Mouse (Mus musculus): ENCODE results near the gene Dusp8. TPM values are rescaled to one million over a fixed set of nuclear protein-coding genes. Genes with fewer than 3 reads are reported as not detected.

The Dusp8 gene
- polyA plus RNA-seq, 1 experiment from 2014 or later, result 20.9 TPM

DNA sequence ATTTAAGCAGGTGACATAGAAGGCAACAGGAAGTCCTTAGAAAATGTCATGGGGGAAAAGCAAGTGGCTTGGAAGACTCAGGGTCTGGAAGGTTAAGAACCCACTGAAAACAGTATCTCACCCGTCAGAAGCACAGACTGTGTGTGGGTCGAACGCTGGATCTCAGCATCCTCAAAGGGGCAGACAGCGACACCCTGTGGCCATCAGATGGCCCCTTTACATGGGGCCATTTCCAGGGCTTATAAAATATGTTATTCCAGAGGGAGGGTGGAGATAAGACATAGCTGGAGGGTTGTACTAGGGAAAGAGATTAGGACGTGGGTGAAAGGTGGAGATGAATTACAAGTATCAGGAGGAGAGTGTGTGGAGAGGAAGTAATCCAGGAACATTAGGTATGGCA, 24.0 kb upstream of the Dusp8 start:
- Histone ChIP-seq H3K9me3 (ENCODE audit: control insufficient read depth, low read length) (no peaks in the 10 kb centered on the region), H3K4me3 (ENCODE audit: low read depth, low read length) (no peak overlapping the region), H3K4me1 (replicated peaks; ENCODE audit: control insufficient read depth, insufficient read depth, low read length) (no peaks in the 10 kb centered on the region), H3K9ac (ENCODE audit: low read depth, low read length) (no peak overlapping the region), H3K27me3 (ENCODE audit: control insufficient read depth, insufficient read depth, low read length) (no peaks in the 10 kb centered on the region), H3K36me3 (ENCODE audit: control insufficient read depth, insufficient read depth, low read length) (no peaks in the 10 kb centered on the region), H3K4me2 (replicated peaks; ENCODE audit: low read depth, low read length) (no peak overlapping the region), H3K27ac (ENCODE audit: low read depth, low read length) (no peak overlapping the region)
- 24% methylated on average over 5 of the region's 5 CpGs for WGBS
- ATAC-seq (ENCODE audit: low FRiP score) (no peak), DNase-seq (ENCODE audit: low spot score) (peak; percentile 28)

- H3K9ac ChIP-seq (ENCODE audit: low read depth, low read length), result no peak overlapping the region
- no peak overlapping the region for H3K4me3 ChIP-seq (ENCODE audit: low read depth, low read length)
- no peaks in the 10 kb centered on the region for H3K36me3 ChIP-seq (ENCODE audit: control insufficient read depth, insufficient read depth, low read length)
- no peaks in the 10 kb centered on the region for H3K27me3 ChIP-seq (ENCODE audit: control insufficient read depth, insufficient read depth, low read length)
- no peaks in the 10 kb centered on the region for H3K9me3 ChIP-seq (ENCODE audit: control insufficient read depth, low read length)
- no peak overlapping the region for H3K4me2 ChIP-seq (replicated peaks; ENCODE audit: low read depth, low read length)
- no peak for ATAC-seq (ENCODE audit: low FRiP score)
- H3K27ac ChIP-seq (ENCODE audit: low read depth, low read length), result no peak overlapping the region
- H3K4me1 ChIP-seq (replicated peaks; ENCODE audit: control insufficient read depth, insufficient read depth, low read length), result no peaks in the 10 kb centered on the region
- 58% methylated on average over 5 of the region's 5 CpGs for WGBS
- no peak for DNase-seq (ENCODE audit: low spot score)
These were observed 9.1 kb upstream of the Dusp8 start for GRCm38 (mm10) chr7:142104747-142105146.

GRCm38 (mm10) chr7:142097776-142098175, 2.1 kb upstream of the Dusp8 start:
- Histone ChIP-seq H3K36me3 (ENCODE audit: control insufficient read depth, insufficient read depth, low read length) (no peaks in the 10 kb centered on the region), H3K9ac (ENCODE audit: low read depth, low read length) (no peak overlapping the region), H3K27ac (ENCODE audit: low read depth, low read length) (no peak overlapping the region), H3K4me2 (replicated peaks; ENCODE audit: low read depth, low read length) (no peak overlapping the region), H3K9me3 (ENCODE audit: control insufficient read depth, low read length) (no peaks in the 10 kb centered on the region), H3K4me1 (replicated peaks; ENCODE audit: control insufficient read depth, insufficient read depth, low read length) (peaks cover 7% of the 10 kb centered on the region; the same call in 1 of the 2 replicates), H3K27me3 (ENCODE audit: control insufficient read depth, insufficient read depth, low read length) (peaks cover 18% of the 10 kb centered on the region; the same call in 1 of the 2 replicates), H3K4me3 (ENCODE audit: low read depth, low read length) (no peak overlapping the region)
- DNase-seq (ENCODE audit: low spot score) (peak; percentile 87), ATAC-seq (ENCODE audit: low FRiP score) (peak; percentile 52)
- 9% methylated on average over 9 of the region's 9 CpGs for WGBS

- Histone ChIP-seq H3K4me2 (replicated peaks; ENCODE audit: low read depth, low read length) (no peak overlapping the region), H3K9ac (ENCODE audit: low read depth, low read length) (no peak overlapping the region), H3K4me3 (ENCODE audit: low read depth, low read length) (no peak overlapping the region), H3K27ac (ENCODE audit: low read depth, low read length) (no peak overlapping the region), H3K9me3 (ENCODE audit: control insufficient read depth, low read length) (no peaks in the 10 kb centered on the region), H3K36me3 (ENCODE audit: control insufficient read depth, insufficient read depth, low read length) (no peaks in the 10 kb centered on the region), H3K4me1 (replicated peaks; ENCODE audit: control insufficient read depth, insufficient read depth, low read length) (peaks cover 16% of the 10 kb centered on the region), H3K27me3 (ENCODE audit: control insufficient read depth, insufficient read depth, low read length) (peaks cover 18% of the 10 kb centered on the region; the same call in 1 of the 2 replicates)
- WGBS, result 83% methylated on average over 4 of the region's 4 CpGs
- no peak for DNase-seq (ENCODE audit: low spot score)
- no peak for ATAC-seq (ENCODE audit: low FRiP score)
These were observed 1.1 kb upstream of the Dusp8 start for GRCm38 (mm10) chr7:142096701-142097100.

DNA sequence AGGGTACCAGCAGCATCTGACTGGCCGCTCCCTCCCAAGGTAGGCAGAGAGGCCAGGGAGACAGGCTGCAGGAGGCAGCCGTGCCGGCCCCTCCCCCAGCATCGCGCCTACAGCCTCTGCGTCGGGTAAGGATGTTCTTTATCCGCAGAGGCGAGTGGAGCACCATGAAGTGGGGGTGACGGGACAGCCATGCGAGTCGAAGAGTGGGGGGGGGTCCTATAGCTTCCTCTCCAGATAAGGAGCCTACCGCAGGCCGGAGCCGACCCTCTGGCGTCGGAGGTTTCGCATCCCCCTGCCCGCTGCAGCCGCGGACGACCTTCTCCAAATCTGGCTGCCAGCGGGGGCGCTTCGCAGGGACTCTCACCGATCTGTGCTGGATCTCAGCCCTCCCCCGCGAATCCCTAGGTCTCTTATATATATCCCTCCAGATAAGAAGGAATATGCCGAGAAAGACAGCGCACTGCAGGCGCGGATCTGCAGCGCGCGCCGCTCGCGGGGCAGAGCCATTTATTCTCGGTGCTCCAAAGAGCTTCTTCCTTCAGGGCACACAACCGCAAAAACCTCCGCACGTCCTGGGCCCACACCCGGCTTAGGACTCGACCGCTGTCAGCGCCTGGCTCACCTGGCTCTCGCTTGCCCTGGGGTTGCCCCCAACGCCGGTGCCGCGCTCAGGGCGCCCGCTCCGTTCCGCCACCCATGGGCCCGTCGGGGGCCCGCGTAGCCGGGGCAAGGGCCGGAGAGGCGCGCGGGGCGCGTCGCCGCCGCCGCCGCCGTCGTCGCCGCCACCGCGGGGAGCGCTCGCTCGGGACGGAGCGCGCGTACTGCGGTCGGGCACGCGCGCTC, 1.1 kb downstream of the Dusp8 start:
- DNase-seq (ENCODE audit: low spot score) (peak; percentile 62), ATAC-seq (ENCODE audit: low FRiP score) (peak; percentile 43)
- Histone ChIP-seq H3K27me3 (ENCODE audit: control insufficient read depth, insufficient read depth, low read length) (peaks cover 18% of the 10 kb centered on the region; the same call in 1 of the 2 replicates), H3K9me3 (ENCODE audit: control insufficient read depth, low read length) (no peaks in the 10 kb centered on the region), H3K27ac (ENCODE audit: low read depth, low read length) (peak overlapping the region; percentile 86), H3K4me3 (ENCODE audit: low read depth, low read length) (peak overlapping the region; percentile 74), H3K36me3 (ENCODE audit: control insufficient read depth, insufficient read depth, low read length) (no peaks in the 10 kb centered on the region), H3K4me1 (replicated peaks; ENCODE audit: control insufficient read depth, insufficient read depth, low read length) (peaks cover 24% of the 10 kb centered on the region), H3K4me2 (replicated peaks; ENCODE audit: low read depth, low read length) (peak overlapping the region; percentile 93), H3K9ac (ENCODE audit: low read depth, low read length) (peak overlapping the region; percentile 89)
- WGBS, result 0% methylated on average over 72 of the region's 89 CpGs

- peak overlapping the region; percentile 89 for H3K9ac ChIP-seq (ENCODE audit: low read depth, low read length)
- H3K4me1 ChIP-seq (replicated peaks; ENCODE audit: control insufficient read depth, insufficient read depth, low read length), result peaks cover 29% of the 10 kb centered on the region
- ATAC-seq (ENCODE audit: low FRiP score) (no peak), DNase-seq (ENCODE audit: low spot score) (no peak)
- H3K27me3 ChIP-seq (ENCODE audit: control insufficient read depth, insufficient read depth, low read length), result peaks cover 18% of the 10 kb centered on the region; the same call in 1 of the 2 replicates
- no peaks in the 10 kb centered on the region for H3K9me3 ChIP-seq (ENCODE audit: control insufficient read depth, low read length)
- H3K4me3 ChIP-seq (ENCODE audit: low read depth, low read length), result peak overlapping the region; percentile 74
- H3K4me2 ChIP-seq (replicated peaks; ENCODE audit: low read depth, low read length), result peak overlapping the region; percentile 93
- no peaks in the 10 kb centered on the region for H3K36me3 ChIP-seq (ENCODE audit: control insufficient read depth, insufficient read depth, low read length)
- 27% methylated on average over 6 of the region's 6 CpGs for WGBS
- peak overlapping the region; percentile 86; the same call in 1 of the 2 replicates for H3K27ac ChIP-seq (ENCODE audit: low read depth, low read length)
These were observed 1.9 kb downstream of the Dusp8 start for GRCm38 (mm10) chr7:142093696-142094240.

DNA sequence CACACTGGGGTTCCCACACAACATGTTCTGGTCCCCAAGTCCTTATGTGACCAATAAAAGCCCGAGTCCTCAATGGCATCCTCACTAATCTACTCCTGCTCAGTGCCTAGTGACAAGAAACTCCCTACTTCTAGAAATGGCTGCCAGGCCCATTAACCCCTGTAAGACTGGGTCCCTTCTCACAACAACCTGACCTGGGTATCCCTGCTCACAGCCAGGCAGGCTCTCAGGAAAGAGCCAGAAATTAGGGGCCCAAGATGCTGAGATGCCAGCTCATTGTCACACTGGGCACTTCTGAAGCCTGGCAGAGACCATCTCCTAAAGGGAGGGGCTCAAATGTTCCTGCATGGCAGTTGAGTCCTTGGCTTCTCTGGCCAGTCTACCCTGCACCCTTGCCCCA, 2.7 kb downstream of the Dusp8 start:
- ATAC-seq (ENCODE audit: low FRiP score), result no peak
- Histone ChIP-seq H3K36me3 (ENCODE audit: control insufficient read depth, insufficient read depth, low read length) (no peaks in the 10 kb centered on the region), H3K4me1 (replicated peaks; ENCODE audit: control insufficient read depth, insufficient read depth, low read length) (peaks cover 33% of the 10 kb centered on the region), H3K4me2 (replicated peaks; ENCODE audit: low read depth, low read length) (peak overlapping the region; percentile 93), H3K4me3 (ENCODE audit: low read depth, low read length) (peak overlapping the region; percentile 74), H3K27me3 (ENCODE audit: control insufficient read depth, insufficient read depth, low read length) (peaks cover 18% of the 10 kb centered on the region; the same call in 1 of the 2 replicates), H3K9me3 (ENCODE audit: control insufficient read depth, low read length) (no peaks in the 10 kb centered on the region), H3K27ac (ENCODE audit: low read depth, low read length) (0 out of 2 replicates have a peak overlapping the region, but pooled peaks have one; percentile 24), H3K9ac (ENCODE audit: low read depth, low read length) (peak overlapping the region; percentile 89; the same call in 1 of the 2 replicates)
- no peak for DNase-seq (ENCODE audit: low spot score)
- WGBS, result 65% methylated on average over 1 of the region's 1 CpGs

DNA sequence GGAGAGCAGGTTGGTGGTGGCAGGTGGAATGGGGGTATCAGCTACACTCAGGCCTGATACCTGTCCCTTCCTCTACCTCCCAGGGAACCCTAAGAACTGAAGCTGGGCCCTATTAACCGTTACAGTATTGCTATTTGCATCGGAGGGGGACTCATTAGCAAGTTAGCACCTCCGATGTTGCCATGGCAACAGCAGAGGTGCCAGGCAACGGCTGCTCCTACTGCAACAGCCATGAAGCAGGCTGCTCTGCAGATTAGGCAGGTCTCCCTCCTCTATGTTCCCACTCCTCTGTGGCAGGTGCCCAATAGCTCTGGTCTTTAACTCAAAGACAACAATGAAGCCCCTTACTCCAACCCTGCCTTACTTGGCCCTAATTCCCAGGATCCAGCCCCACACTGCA, 3.8 kb downstream of the Dusp8 start:
- H3K4me2 ChIP-seq (replicated peaks; ENCODE audit: low read depth, low read length), result peak overlapping the region; percentile 93
- DNase-seq (ENCODE audit: low spot score) (peak; percentile 54), ATAC-seq (ENCODE audit: low FRiP score) (no peak)
- H3K27ac ChIP-seq (ENCODE audit: low read depth, low read length), result 0 out of 2 replicates have a peak overlapping the region, but pooled peaks have one; percentile 24
- H3K27me3 ChIP-seq (ENCODE audit: control insufficient read depth, insufficient read depth, low read length), result peaks cover 12% of the 10 kb centered on the region; the same call in 1 of the 2 replicates
- no peaks in the 10 kb centered on the region for H3K9me3 ChIP-seq (ENCODE audit: control insufficient read depth, low read length)
- H3K4me3 ChIP-seq (ENCODE audit: low read depth, low read length), result peak overlapping the region; percentile 12; the same call in 1 of the 2 replicates
- peak overlapping the region; percentile 45 for H3K9ac ChIP-seq (ENCODE audit: low read depth, low read length)
- H3K36me3 ChIP-seq (ENCODE audit: control insufficient read depth, insufficient read depth, low read length), result no peaks in the 10 kb centered on the region
- WGBS, result 5% methylated on average over 4 of the region's 4 CpGs
- peaks cover 33% of the 10 kb centered on the region for H3K4me1 ChIP-seq (replicated peaks; ENCODE audit: control insufficient read depth, insufficient read depth, low read length)
